Mouse (Mus musculus) CH12.LX (cell line): ENCODE measurements around the gene Arhgap25. TPM values are rescaled to one million over a fixed set of nuclear protein-coding genes. Genes with fewer than 3 reads are reported as not detected.
A peak's percentile ranks its signal among the peaks of the same experiment; 100 is the strongest.

Experiments used
- DNase-seq: peaks from one replicate; pipeline ENCODE4 v3.0.0-alpha.2; 2013; ENCODE audit errors: extremely low read depth
- H3K27ac ChIP-seq: 2 replicates; pipeline ENCODE4 v1.5.1; 2012; ENCODE audit warnings: low read depth, mild to moderate bottlenecking, control low read depth, moderate library complexity; ENCODE audit not compliant: insufficient read depth
- H3K27me3 ChIP-seq: replicated peaks from 2 replicates; pipeline ENCODE3; 2012; ENCODE audit warnings: inconsistent platforms
- H3K36me3 ChIP-seq, 2 experiments: replicated peaks in 1 of 2; 2 replicates each; pipeline versions ENCODE3 to v1.6.1; 2012; ENCODE audit warnings: inconsistent platforms in 1 of 2, low read length in 1 of 2, mild to moderate bottlenecking in 1 of 2, mixed read lengths in 1 of 2, moderate library complexity in 1 of 2; ENCODE audit not compliant: control insufficient read depth in 1 of 2, insufficient read depth in 1 of 2
- H3K4me1 ChIP-seq, 2 experiments: 2 replicates each; pipeline ENCODE4 v1.6.1; 2012; ENCODE audit warnings: inconsistent platforms in 1 of 2, moderate library complexity in 1 of 2; ENCODE audit not compliant: insufficient read depth in 2 of 2, control insufficient read depth in 1 of 2
- H3K4me2 ChIP-seq: 2 replicates; pipeline ENCODE4 v1.6.1; 2012; ENCODE audit warnings: low read depth, mild to moderate bottlenecking, control low read depth; ENCODE audit not compliant: poor library complexity, insufficient read depth, severe bottlenecking
- H3K4me3 ChIP-seq, 3 experiments: fragments of 150-350 bp in 1 of 3; sonication (generic) in 1 of 3; replicated peaks in 1 of 3; 2 replicates each; pipeline versions ENCODE3 to v1.5.1; 2011 to 2012; ENCODE audit warnings: low read depth in 2 of 3, low read length in 2 of 3, mild to moderate bottlenecking in 2 of 3, moderate library complexity in 2 of 3, control low read depth in 1 of 3, improper control_type of control experiment in 1 of 3, inconsistent platforms in 1 of 3, mixed read lengths in 1 of 3; ENCODE audit not compliant: poor library complexity in 1 of 3
- H3K79me2 ChIP-seq: replicated peaks from 2 replicates; pipeline ENCODE4 v1.6.1; 2012; ENCODE audit warnings: mild to moderate bottlenecking, moderate library complexity; ENCODE audit not compliant: control insufficient read depth, poor library complexity, insufficient read depth, severe bottlenecking; ENCODE audit errors: extremely low read depth
- H3K9ac ChIP-seq: 2 replicates; pipeline ENCODE4 v1.6.1; 2012; ENCODE audit warnings: low read depth, mild to moderate bottlenecking, control low read depth, moderate library complexity; ENCODE audit not compliant: insufficient read depth
- H3K9me3 ChIP-seq: replicated peaks from 2 replicates; pipeline ENCODE3; 2012; ENCODE audit warnings: low read length, inconsistent platforms, mixed read lengths
- CHD1 ChIP-seq: IDR thresholded peaks from 2 replicates; pipeline ENCODE4 v1.6.1; 2012; ENCODE audit warnings: low read depth, low read length, improper control_type of control experiment, inconsistent platforms
- CHD2 ChIP-seq: IDR thresholded peaks from 2 replicates; pipeline ENCODE4 v1.6.1; 2011; ENCODE audit warnings: low read length, improper control_type of control experiment
- E2F4 ChIP-seq: IDR thresholded peaks from 2 replicates; pipeline ENCODE4 v1.6.1; 2011; ENCODE audit warnings: low read depth, low read length, improper control_type of control experiment; ENCODE audit not compliant: insufficient replicate concordance
- GABPA ChIP-seq: IDR thresholded peaks from 2 replicates; pipeline ENCODE4 v1.6.1; 2012; ENCODE audit warnings: low read depth, low read length, improper control_type of control experiment, inconsistent platforms; ENCODE audit not compliant: insufficient replicate concordance
- IRF4 ChIP-seq: IDR thresholded peaks from 2 replicates; pipeline ENCODE4 v1.6.1; 2014; ENCODE audit warnings: low read depth, mild to moderate bottlenecking, inconsistent platforms, low read length, improper control_type of control experiment
- JUN ChIP-seq: IDR thresholded peaks from 2 replicates; pipeline ENCODE4 v1.6.1; 2011; ENCODE audit warnings: low read depth, mild to moderate bottlenecking, low read length, improper control_type of control experiment, moderate library complexity; ENCODE audit not compliant: insufficient read depth
- KAT2A ChIP-seq: IDR thresholded peaks from 2 replicates; pipeline ENCODE4 v1.6.1; 2012; ENCODE audit warnings: low read length, improper control_type of control experiment, inconsistent platforms; ENCODE audit not compliant: insufficient replicate concordance
- MAX ChIP-seq: IDR thresholded peaks from 2 replicates; pipeline ENCODE4 v1.6.1; 2011; ENCODE audit warnings: low read length, improper control_type of control experiment
- MXI1 ChIP-seq: IDR thresholded peaks from 2 replicates; pipeline ENCODE4 v1.6.1; 2011; ENCODE audit warnings: mild to moderate bottlenecking, low read depth, low read length, improper control_type of control experiment
- MYC ChIP-seq: IDR thresholded peaks from 2 replicates; pipeline ENCODE4 v1.6.1; 2011; ENCODE audit warnings: low read depth, mild to moderate bottlenecking, improper control_type of control experiment, low read length
- NELFE ChIP-seq: IDR thresholded peaks from 2 replicates; pipeline ENCODE4 v1.6.1; 2011; ENCODE audit warnings: low read depth, low read length, improper control_type of control experiment
- NRF1 ChIP-seq: IDR thresholded peaks from 2 replicates; pipeline ENCODE4 v1.6.1; 2014; ENCODE audit warnings: low read depth, mild to moderate bottlenecking, inconsistent platforms, low read length, improper control_type of control experiment, moderate library complexity
- POLR2A ChIP-seq: IDR thresholded peaks from 2 replicates; pipeline ENCODE4 v1.6.1; 2011; ENCODE audit warnings: low read depth, mild to moderate bottlenecking, improper control_type of control experiment, low read length
- POLR2AphosphoS2 ChIP-seq: IDR thresholded peaks from 2 replicates; pipeline ENCODE4 v1.6.1; 2011; ENCODE audit warnings: low read depth, low read length, improper control_type of control experiment
- SIN3A ChIP-seq: IDR thresholded peaks from 2 replicates; pipeline ENCODE4 v1.6.1; 2012; ENCODE audit warnings: low read length, improper control_type of control experiment, inconsistent platforms
- TBP ChIP-seq: conservative IDR thresholded peaks from 2 replicates; pipeline ENCODE4 v1.6.1; 2011; ENCODE audit warnings: low read depth, low read length, improper control_type of control experiment
- TCF12 ChIP-seq: IDR thresholded peaks from 2 replicates; pipeline ENCODE4 v1.6.1; 2014; ENCODE audit warnings: low read depth, mild to moderate bottlenecking, inconsistent platforms, low read length, improper control_type of control experiment
- USF1 ChIP-seq: IDR thresholded peaks from 2 replicates; pipeline ENCODE4 v1.6.1; 2014; ENCODE audit warnings: low read depth, mild to moderate bottlenecking, inconsistent platforms, low read length, improper control_type of control experiment
- USF2 ChIP-seq: conservative IDR thresholded peaks from 2 replicates; pipeline ENCODE4 v1.6.1; 2011; ENCODE audit warnings: low read depth, low read length, improper control_type of control experiment
- ZC3H11A ChIP-seq: IDR thresholded peaks from 2 replicates; pipeline ENCODE4 v1.6.1; 2012; ENCODE audit warnings: low read depth, mild to moderate bottlenecking, inconsistent platforms, low read length, improper control_type of control experiment
- ZKSCAN1 ChIP-seq: IDR thresholded peaks from 2 replicates; pipeline ENCODE4 v1.6.1; 2012; ENCODE audit warnings: low read depth, inconsistent platforms, low read length, improper control_type of control experiment, borderline replicate concordance
- ZMIZ1 ChIP-seq: IDR thresholded peaks from 2 replicates; pipeline ENCODE4 v1.6.1; 2012; ENCODE audit warnings: low read depth, mild to moderate bottlenecking, inconsistent platforms, low read length, improper control_type of control experiment
- ZNF384 ChIP-seq: IDR thresholded peaks from 2 replicates; pipeline ENCODE4 v1.6.1; 2012; ENCODE audit warnings: low read depth, low read length, improper control_type of control experiment, inconsistent platforms
- dilution Hi-C: fragments of 300-500 bp; cut with MboI; formaldehyde crosslinking; loops from 2 replicates; pipeline ENCODE4 v1.14.3; 2020; ENCODE audit warnings: low sequenced_read_pairs; ENCODE audit not compliant: extremely low pct_unique_long_range_greater_than_20kb, extremely low pct_ligation_motif_present
- in situ Hi-C: fragments of 300-500 bp; cut with MboI; formaldehyde crosslinking; loops from 3 replicates; pipeline ENCODE4 v1.14.3; 2019; ENCODE audit warnings: low sequenced_read_pairs, low pct_ligation_motif_present, low pct_unique_long_range_greater_than_20kb, mixed read lengths
- polyA plus RNA-seq: library from polyadenylated mRNA; unstranded; fragments of >175 nt; gene quantifications from 2 replicates; pipeline ENCODE4 v1.2.1, GENCODE M21; 2012; ENCODE audit warnings: low read depth; ENCODE audit not compliant: insufficient read length
- total RNA-seq, 2 experiments: library from RNA; depleted of rRNA; stranded (reverse); fragments of 300-350 nt in 1 of 2; fragments of >200 nt in 1 of 2; gene quantifications; 2 replicates each; pipeline ENCODE4 v1.2.3; 2012 to 2014

Gene Arhgap25
- total and polyA plus RNA-seq, 3 experiments = 11.7 to 16.5 (median 12.5) TPM

GRCm38 (mm10) chr6:87513046-87513767 is 19.9 kb downstream of the Arhgap25 start (continued):
- TF ChIP-seq ZKSCAN1 (no peak), CHD2 (no peak), ZC3H11A (peak; percentile 52), SIN3A (no peak), NELFE (peak; percentile 18; the same call in 1 of the 2 replicates), ZNF384 (no peak), POLR2A (no peak), TBP (no peak), JUN (no peak), MXI1 (no peak)

GRCm38 (mm10) chr6:87510999-87511398 is 22.1 kb downstream of the Arhgap25 start:
- Histone ChIP-seq H3K27me3 (no peaks in the 10 kb centered on the region), H3K4me3 (no peak overlapping the region), H3K4me1 (peaks cover 0 to 45% of the 10 kb centered on the region in 2 experiments; a peak in 2 of 4 replicates)
- in situ Hi-C loops = loop anchor here (10.0 kb wide), 1 partner anchor 46 kb away; no protein-coding TSS in a partner anchor
- dilution Hi-C loops = no loop called here
- TF ChIP-seq JUN = no peak
- TF ChIP-seq NRF1 = no peak
- TF ChIP-seq MAX = no peak
- TF ChIP-seq CHD1 = no peak
- no peak for TF ChIP-seq TCF12
- TF ChIP-seq ZC3H11A = no peak
- TF ChIP-seq E2F4 = no peak
- TF ChIP-seq ZKSCAN1 = no peak
- TF ChIP-seq USF1 = no peak
- TF ChIP-seq POLR2AphosphoS2 = no peak
- no peak for TF ChIP-seq KAT2A
- TF ChIP-seq ZMIZ1 = no peak
- no peak for TF ChIP-seq NELFE
- TF ChIP-seq MYC = no peak
- TF ChIP-seq IRF4 = no peak
- TF ChIP-seq TBP = no peak
- no peak for TF ChIP-seq USF2
- no peak for TF ChIP-seq GABPA
- TF ChIP-seq, all 38 proteins: peak for 0
- Histone ChIP-seq H3K9ac (no peak overlapping the region), H3K9me3 (peaks cover 3% of the 10 kb centered on the region), H3K36me3 (peaks cover 0 to 37% of the 10 kb centered on the region in 2 experiments), H3K4me2 (no peak overlapping the region), H3K27ac (no peak overlapping the region), H3K79me2 (no peaks in the 10 kb centered on the region; the same call in 1 of the 2 replicates)
- DNase-seq = no peak
